Mouse (Mus musculus): ENCODE results near the gene Zfp445.

The Zfp445 gene

DNA sequence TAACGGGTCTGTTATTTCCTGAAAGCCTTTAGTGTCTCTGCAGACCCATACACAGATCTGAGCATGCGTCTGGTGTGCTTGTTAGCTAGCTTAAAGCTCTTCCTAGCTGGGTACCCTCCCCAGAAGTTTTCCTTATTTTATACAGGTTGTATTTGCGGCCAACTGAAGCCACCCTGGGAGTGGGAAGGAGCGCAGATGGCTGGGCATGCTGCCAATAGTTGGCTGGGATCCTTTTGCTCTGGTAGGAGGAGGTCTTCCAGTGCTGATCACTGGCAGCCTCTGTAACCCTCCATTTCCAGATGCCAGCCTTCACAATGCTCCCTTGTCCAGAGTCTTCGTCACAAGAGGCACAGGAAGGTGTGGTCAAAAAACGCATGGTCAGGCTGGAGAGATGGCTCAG lies 29.0 kb downstream of the Zfp445 start:
- peak; percentile 66 to 68 for DNase-seq (ENCODE audit: low spot score in 2 of 2)

DNA sequence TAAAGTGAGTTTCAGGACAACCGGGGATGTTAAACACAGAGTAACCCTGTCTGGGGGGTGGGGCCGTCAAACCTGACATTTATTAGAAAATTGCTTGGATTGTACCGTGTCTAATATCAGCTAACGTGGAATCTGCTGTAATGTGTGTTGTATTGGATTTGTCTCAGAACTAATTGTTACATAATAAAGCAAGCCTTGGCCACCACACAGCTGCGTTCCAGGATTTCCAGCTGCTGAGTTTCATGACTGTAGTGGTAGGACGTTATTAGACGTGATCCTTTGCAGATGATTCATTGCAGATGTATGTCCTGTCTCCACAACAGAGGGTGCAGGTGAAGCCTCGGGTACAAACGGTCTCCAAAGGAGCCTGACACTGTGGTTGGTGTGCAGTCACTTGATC lies 29.7 kb downstream of the Zfp445 start:
- DNase-seq (ENCODE audit: low spot score in 2 of 2) = no peak

DNA sequence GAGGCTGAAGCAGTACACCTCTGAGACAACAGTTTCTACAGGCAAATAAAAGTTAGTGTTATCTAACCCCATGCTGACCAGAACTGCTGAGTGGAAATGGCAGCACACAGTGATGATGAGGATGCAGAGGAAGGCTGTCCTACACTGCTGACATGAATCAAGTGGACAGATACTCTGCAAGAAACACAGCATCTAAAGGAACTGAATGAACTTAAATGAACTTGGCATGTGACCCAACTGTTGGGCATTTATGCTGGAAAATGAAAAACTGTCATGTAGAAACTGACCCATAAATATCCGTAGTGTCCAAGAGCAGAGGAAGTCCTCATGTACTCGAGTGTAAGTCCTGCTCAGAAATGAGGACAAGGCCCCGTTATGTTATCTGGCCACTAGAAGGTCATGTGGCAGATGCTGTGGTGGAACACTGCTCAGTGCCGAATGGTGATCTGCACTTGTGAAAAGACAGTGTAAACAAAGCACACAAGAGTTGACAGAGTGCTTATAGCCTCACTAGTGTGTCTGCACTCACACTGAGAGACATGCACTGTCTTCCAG lies 35.9 kb downstream of the Zfp445 start:
- DNase-seq (ENCODE audit: low spot score in 2 of 2) = no peak

DNA sequence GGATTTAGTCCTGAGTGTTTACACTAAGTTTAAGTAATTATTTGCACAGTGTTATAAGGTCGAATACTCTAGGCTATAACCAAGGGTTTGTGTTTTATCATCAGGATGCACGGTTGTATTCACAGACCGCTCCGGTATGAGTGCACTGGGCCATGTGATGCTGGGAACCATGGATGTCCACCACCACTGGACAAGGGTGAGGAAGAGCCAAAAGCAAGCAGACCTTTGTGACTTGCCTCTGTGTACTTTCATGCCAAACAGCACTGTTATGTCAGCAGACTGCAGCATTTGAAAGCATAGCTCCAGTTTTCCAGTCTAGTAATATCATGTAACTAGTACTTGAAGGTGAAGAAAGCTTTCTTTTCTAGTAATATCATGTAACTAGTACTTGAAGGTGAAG lies 39.1 kb downstream of the Zfp445 start:
- no peak for DNase-seq (ENCODE audit: low spot score in 2 of 2)

DNA sequence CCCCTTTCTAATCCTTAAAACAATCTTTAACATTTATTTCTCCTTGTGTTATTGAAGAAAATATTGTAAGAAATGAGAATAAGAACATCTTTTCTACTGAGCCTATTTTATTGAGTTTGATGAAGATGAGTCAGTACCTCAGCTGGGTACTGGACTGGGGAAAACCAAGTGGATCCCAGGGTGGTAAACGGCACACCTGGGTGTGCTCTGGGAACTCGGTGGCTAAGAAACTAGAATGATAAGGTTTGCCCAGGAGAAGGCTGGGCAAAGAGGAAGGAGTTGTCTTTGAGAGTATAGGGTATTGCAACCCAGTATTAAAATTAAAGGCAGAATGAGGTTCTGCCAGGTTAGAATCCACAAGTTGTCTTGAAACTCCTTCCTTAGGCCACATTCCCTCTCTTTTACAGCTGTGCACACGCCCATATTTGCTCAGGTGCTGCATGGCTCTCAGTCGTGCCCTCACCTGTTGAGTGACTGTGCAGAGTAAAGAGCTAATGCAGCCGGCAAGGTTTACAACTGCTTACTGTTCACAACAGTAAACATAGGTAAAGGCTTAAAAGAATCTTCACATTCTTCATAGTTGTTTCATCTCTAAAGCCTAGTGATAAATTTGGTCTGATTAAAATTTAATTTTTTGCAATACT lies 42.3 kb downstream of the Zfp445 start:
- no peak for DNase-seq (ENCODE audit: low spot score in 2 of 2)

DNA sequence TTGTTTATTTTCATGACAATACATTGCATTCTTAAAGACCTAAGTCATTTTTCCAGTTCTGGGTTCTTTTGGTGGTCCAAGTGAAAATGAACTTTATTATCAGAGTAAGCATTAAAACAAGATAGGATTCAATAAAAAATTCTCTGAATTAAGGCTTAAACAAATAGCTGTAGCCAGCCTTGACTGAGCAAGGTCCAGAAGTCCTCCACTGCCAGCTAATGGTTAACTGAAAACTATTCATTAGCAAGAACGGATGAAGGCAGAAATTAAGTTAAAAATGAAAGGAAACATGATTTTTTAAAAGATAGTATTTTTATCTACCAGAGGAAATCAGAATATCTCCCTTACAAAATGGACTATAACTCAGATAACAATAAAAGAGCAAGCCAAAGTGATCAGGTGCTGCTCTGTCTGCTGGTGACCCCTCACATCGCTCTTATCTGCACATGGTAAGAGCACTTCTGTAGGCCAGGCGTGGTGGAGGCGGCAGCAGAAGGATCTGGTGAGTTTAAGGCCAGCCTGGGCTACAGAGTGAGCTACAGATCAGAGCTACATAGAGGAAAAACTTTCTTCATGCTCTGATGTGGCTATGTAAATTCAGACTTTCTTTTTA lies 50.5 kb downstream of the Zfp445 start:
- no peak for DNase-seq (ENCODE audit: low spot score in 2 of 2)

DNA sequence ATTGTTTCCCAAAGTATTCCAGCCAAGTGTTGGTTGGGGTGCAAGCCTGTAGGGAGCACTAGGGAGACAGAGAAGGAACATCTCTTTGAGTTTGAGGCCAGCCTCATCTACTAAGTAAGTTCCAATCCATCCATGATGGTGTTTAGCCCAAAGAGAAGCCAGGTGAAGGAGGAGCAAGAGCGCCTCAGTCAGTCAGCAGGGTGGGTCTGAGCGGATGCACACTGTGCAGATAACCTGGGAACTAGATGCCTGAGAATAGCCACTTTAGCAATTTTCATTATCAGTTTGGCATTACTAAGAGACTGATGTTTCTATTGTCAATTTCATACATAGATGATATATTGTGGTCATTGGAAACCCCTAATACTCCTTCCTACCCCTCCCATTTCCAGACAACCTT lies 51.0 kb downstream of the Zfp445 start:
- DNase-seq (ENCODE audit: low spot score in 2 of 2) = no peak

DNA sequence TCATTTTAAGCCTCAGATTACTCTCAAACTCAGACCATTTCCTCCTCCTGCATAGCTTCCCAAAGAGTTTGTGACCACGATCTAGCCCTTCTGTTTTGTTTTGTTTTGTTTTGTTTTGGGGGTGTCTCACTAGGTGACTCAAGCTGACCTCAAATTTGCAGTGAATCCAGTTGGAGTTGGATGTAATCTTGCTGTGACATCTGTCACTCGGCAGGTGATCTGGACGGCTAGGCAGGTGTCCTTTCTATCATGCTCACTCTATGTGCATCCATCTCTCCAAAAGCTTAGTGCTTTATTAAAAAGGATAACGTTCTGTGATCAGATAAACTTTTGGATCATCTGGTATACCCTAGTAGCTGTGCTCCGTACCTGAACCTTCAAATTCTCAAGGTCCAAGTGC lies 53.4 kb downstream of the Zfp445 start:
- DNase-seq (ENCODE audit: low spot score in 2 of 2) = no peak

DNA sequence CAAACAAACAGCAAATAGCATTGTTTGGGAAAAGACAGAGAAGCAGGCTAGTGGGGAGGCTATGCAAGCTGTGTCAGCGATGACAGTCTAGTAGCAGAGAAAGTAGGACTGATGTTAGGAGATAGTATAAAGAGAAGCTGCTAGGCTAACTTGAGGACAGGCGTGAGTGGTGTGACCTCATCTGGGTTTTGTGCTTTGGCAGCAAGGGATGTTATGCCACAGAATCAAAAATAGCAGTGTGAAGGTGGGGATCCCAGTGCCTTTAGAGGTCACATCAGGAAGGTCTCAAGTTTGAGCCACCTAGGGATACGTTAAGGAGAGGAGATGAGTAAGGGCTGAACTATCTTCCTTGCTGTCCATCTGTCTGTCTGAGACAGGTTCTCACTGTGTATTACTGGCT lies 55.6 kb downstream of the Zfp445 start:
- DNase-seq (ENCODE audit: low spot score in 2 of 2) = no peak

DNA sequence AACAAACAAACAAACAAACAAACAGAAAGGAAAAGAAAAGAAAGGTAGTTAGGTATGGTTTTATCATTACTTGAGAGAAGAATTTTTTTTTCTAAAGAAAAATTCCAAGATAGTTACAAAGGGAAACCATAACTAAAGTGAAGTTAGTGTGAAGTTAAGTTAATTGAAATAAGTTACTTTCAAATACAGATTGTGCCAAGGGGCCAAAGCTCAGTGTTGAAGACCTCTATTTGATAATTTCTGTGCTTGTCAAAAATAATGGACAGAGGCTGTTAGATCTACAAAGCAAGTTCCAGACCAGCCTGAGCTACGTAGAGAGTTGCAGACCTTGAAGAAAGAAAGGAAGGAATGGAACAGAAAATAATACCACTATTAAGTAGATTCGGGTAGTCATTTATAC lies 58.6 kb downstream of the Zfp445 start:
- no peak for DNase-seq (ENCODE audit: low spot score in 2 of 2)

DNA sequence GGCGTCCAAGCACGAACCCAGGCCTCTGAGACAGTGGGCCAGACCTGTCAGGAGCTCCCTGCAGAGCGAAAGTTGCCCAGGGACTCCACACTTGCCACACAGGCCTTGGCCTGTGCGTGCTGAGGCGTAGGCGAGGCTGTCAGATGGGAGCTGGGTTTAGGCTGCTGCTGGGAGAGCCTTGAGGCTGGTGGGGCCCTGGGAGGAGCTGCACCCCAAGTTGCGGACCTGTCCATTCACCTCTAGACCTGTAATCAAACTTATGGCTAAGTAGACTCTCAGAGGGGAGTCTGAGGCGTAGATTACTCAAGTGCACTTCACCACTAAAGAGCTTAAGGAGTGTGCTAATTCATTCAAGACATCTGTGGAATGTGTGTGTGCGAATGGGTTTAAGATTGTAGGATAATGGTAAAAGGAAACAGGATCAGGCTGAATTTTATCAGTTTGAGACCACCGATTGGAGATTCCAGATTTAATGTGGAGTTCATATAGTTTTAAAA lies 59.9 kb downstream of the Zfp445 start:
- no peak for DNase-seq (ENCODE audit: low spot score in 2 of 2)

DNA sequence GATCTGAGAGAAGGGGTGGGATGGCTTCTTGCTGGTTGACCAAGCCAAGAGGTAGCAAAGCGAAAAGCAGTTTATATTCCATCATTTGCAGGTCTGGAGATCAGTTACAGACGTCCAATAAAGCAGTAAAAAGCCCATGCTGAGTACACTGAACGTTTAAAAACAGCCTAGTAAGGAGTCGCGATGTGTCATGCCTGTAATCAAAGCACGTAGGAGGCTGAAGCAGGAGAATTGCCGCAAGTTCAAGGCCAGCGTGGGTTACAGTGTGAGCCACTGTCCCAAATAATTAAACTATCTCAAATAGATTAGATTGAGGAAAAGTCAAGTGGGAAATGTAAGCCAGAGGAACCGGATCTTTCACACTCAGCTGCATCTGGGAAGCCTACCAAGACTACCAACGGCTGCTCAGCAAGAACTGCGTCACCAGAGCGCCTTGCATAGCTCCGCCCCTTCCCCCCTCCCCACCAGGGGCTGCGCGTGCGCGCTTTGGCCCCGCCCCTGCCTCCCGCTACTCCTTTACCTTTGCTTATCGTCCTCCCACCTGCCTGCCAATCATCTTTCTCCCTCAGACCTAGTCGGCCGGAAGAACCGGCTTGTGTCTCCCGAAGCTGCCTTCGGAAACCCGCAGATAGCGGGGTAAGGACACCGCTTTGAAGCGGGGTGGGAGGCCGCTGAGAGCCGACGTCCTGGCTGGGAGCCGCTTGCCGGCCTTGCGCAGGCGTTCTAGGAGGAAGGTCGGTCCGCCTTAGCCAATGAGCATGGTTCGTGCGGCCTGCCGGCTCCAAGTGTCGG lies 60.6 kb downstream of the Zfp445 start, which contains the start of gene Tcaim:
TSS of gene Tcaim (plus strand) at position 487 of the 792 bp plus-strand sequence.
- peak; percentile 90 to 92 for DNase-seq (ENCODE audit: low spot score in 2 of 2)

All from frontal cortex, postnatal 36 days (tissue).